8 mouse cellular contexts compared by ENCODE assay signal in the genomic region with DNA sequence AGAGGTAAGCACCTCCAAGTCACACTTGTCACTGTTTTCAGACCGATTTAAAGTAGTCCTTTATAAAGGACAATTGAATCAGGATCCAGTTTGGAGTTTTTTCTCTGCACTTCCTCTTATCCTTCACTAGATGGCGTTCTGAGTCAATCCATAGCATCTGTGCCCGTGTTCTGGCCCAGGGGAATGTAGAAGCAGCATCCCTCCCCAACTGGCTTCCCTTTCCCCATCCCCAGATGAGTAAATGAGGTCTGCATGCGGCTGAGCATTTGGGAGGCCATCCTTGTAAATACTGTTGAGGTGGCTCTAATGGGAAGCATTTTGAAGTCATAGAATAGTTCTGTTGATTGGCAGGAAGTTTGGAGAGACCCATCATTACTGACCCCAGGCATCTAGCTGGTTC.
DNase-seq lines count a peak whose midpoint lies in the region; ATAC-seq and TF ChIP-seq lines count a peak whose summit lies in the region.

No protein-coding gene starts in this region.

- H3K4me3 ChIP-seq in forebrain, postnatal 0 days (ENCODE audit: low read depth, low read length) = no peak overlapping the region
- no peak overlapping the region for H3K4me3 ChIP-seq in forebrain, embryonic 16.5 days (replicated peaks; ENCODE audit: low read length)
- no peak overlapping the region for H3K4me3 ChIP-seq in liver, adult 2 months (ENCODE audit: insufficient read depth, low read depth, low read length)
- no peak overlapping the region for H3K4me3 ChIP-seq in liver, embryonic 11.5 days (ENCODE audit: low read depth, low read length)
- H3K4me3 ChIP-seq in bone marrow, adult 2 months (replicated peaks; ENCODE audit: control insufficient read depth, low read depth, low read length) = no peak overlapping the region

- peak; percentile 80 for TF ChIP-seq CTCF in forebrain, postnatal 0 days (IDR thresholded peaks at IDR 0.05; ENCODE audit: low read depth)
- TF ChIP-seq CTCF in liver, adult 2 months (IDR thresholded peaks at IDR 0.05; ENCODE audit: low read depth, low read length) = peak; percentile 70
- peak; percentile 48; the same call in 1 of the 2 replicates for TF ChIP-seq CTCF in bone marrow, adult 2 months (IDR thresholded peaks at IDR 0.05; ENCODE audit: control insufficient read depth, insufficient read depth, low read length)

- no peak for TF ChIP-seq POLR2A in liver, adult 2 months (IDR thresholded peaks at IDR 0.05; ENCODE audit: extremely low read depth, insufficient read depth, low read length)
- no peak for TF ChIP-seq POLR2A in bone marrow, adult 2 months (IDR thresholded peaks at IDR 0.05; ENCODE audit: borderline replicate concordance, control insufficient read depth, low read depth, low read length)

- no peaks in the 10 kb centered on the region for H3K9me3 ChIP-seq in forebrain, postnatal 0 days (ENCODE audit: low read length)
- H3K9me3 ChIP-seq in forebrain, embryonic 16.5 days (ENCODE audit: control insufficient read depth, low read length) = no peaks in the 10 kb centered on the region
- H3K9me3 ChIP-seq in liver, embryonic 11.5 days (ENCODE audit: control insufficient read depth, low read length) = no peaks in the 10 kb centered on the region

- H3K36me3 ChIP-seq in forebrain, postnatal 0 days (ENCODE audit: insufficient read depth) = no peaks in the 10 kb centered on the region
- no peaks in the 10 kb centered on the region for H3K36me3 ChIP-seq in forebrain, embryonic 16.5 days (ENCODE audit: control insufficient read depth, insufficient read depth)
- no peaks in the 10 kb centered on the region for H3K36me3 ChIP-seq in liver, adult 2 months (ENCODE audit: control insufficient read depth, insufficient read depth, low read length)
- no peaks in the 10 kb centered on the region for H3K36me3 ChIP-seq in liver, embryonic 11.5 days (ENCODE audit: control insufficient read depth, insufficient read depth, low read length)

- H3K27ac ChIP-seq in forebrain, postnatal 0 days (ENCODE audit: low read depth, low read length) = no peak overlapping the region
- no peak overlapping the region for H3K27ac ChIP-seq in forebrain, embryonic 16.5 days (ENCODE audit: low read length)
- H3K27ac ChIP-seq in liver, adult 2 months (replicated peaks; ENCODE audit: insufficient read depth, low read depth, low read length) = no peak overlapping the region
- H3K27ac ChIP-seq in liver, embryonic 11.5 days (ENCODE audit: low read depth, low read length) = no peak overlapping the region
- H3K27ac ChIP-seq in bone marrow, adult 2 months (ENCODE audit: control insufficient read depth, insufficient read depth, low read depth, low read length, poor library complexity) = no peak overlapping the region

- 7% methylated on average over 4 of the region's 4 CpGs for WGBS in forebrain, postnatal 0 days
- 13% methylated on average over 4 of the region's 4 CpGs for WGBS in forebrain, embryonic 16.5 days
- WGBS in liver, adult 2 months = 8% methylated on average over 4 of the region's 4 CpGs
- 6% methylated on average over 4 of the region's 4 CpGs for WGBS in liver, embryonic 11.5 days
- 8% methylated on average over 4 of the region's 4 CpGs for WGBS in bone marrow, adult 2 months

- H3K79me2 ChIP-seq in liver, adult 2 months (ENCODE audit: control insufficient read depth, insufficient read depth, low read length) = no peaks in the 10 kb centered on the region

- no peaks in the 10 kb centered on the region for H3K4me1 ChIP-seq in forebrain, postnatal 0 days (ENCODE audit: insufficient read depth)
- no peaks in the 10 kb centered on the region for H3K4me1 ChIP-seq in forebrain, embryonic 16.5 days (replicated peaks; ENCODE audit: control insufficient read depth, insufficient read depth, low read length)
- no peaks in the 10 kb centered on the region for H3K4me1 ChIP-seq in liver, adult 2 months (ENCODE audit: control insufficient read depth, insufficient read depth, low read length)
- H3K4me1 ChIP-seq in liver, embryonic 11.5 days (replicated peaks; ENCODE audit: control insufficient read depth, insufficient read depth, low read length) = no peaks in the 10 kb centered on the region
- H3K4me1 ChIP-seq in bone marrow, adult 2 months (ENCODE audit: control insufficient read depth, insufficient read depth, low read length) = peaks cover 2% of the 10 kb centered on the region; the same call in 1 of the 2 replicates

- no peak overlapping the region for H3K9ac ChIP-seq in forebrain, postnatal 0 days
- H3K9ac ChIP-seq in forebrain, embryonic 16.5 days (replicated peaks; ENCODE audit: low read depth, low read length) = no peak overlapping the region
- no peak overlapping the region for H3K9ac ChIP-seq in liver, adult 2 months (ENCODE audit: low read depth, low read length)
- no peak overlapping the region for H3K9ac ChIP-seq in liver, embryonic 11.5 days (ENCODE audit: low read depth, low read length)

- DNase-seq in forebrain, postnatal 0 days = peak; percentile 47
- no peak for DNase-seq in liver, adult 2 months (ENCODE audit: extremely low read depth, low read depth, low spot score)
- no peak for DNase-seq in liver, embryonic 11.5 days (ENCODE audit: low spot score)
- DNase-seq in right cerebral cortex, postnatal 36 days (ENCODE audit: low spot score in 2 of 2) = no peak
- no peak for DNase-seq in right cerebral cortex, adult 2 months (ENCODE audit: low spot score in 2 of 2)

- no peak for ATAC-seq in forebrain, postnatal 0 days
- no peak for ATAC-seq in forebrain, embryonic 16.5 days
- ATAC-seq in liver, embryonic 11.5 days (replicated peaks; ENCODE audit: low FRiP score) = no peak
- peak; percentile 53 for ATAC-seq in megakaryocyte, adult 5-6 weeks (ENCODE audit: poor library complexity, severe bottlenecking)

- no peak overlapping the region for H3K4me2 ChIP-seq in forebrain, postnatal 0 days (ENCODE audit: low read depth)
- H3K4me2 ChIP-seq in forebrain, embryonic 16.5 days (ENCODE audit: low read length) = no peak overlapping the region
- H3K4me2 ChIP-seq in liver, embryonic 11.5 days = no peak overlapping the region

- no peaks in the 10 kb centered on the region for H3K27me3 ChIP-seq in forebrain, postnatal 0 days (ENCODE audit: insufficient read depth, low read length)
- H3K27me3 ChIP-seq in forebrain, embryonic 16.5 days (replicated peaks; ENCODE audit: control insufficient read depth, insufficient read depth, low read length) = no peaks in the 10 kb centered on the region
- H3K27me3 ChIP-seq in liver, adult 2 months (ENCODE audit: control insufficient read depth, insufficient read depth, low read length) = no peaks in the 10 kb centered on the region
- H3K27me3 ChIP-seq in liver, embryonic 11.5 days (replicated peaks; ENCODE audit: control insufficient read depth, insufficient read depth, low read length) = no peaks in the 10 kb centered on the region
